28 mouse cellular contexts compared by ENCODE assay signal in genomic region chr8:3389506-3389905, GRCm38 (mm10). TPM values are rescaled to one million over a fixed set of nuclear protein-coding genes. Genes with fewer than 3 reads are reported as not detected.
"Had no signal": no experiment of that assay in that cellular context is flagged by ENCODE, and none has a peak within 500 bp of the region (broad histone marks: within the 10 kb centered on the region; RNA-seq: fewer than 3 reads in every experiment).

No protein-coding gene starts in this region.

- H3K27ac ChIP-seq: embryonic facial prominence, embryonic 10.5 days; embryonic facial prominence, embryonic 12.5 days; embryonic facial prominence, embryonic 13.5 days; embryonic facial prominence, embryonic 15.5 days; forebrain, embryonic 10.5 days; forebrain, embryonic 12.5 days; forebrain, embryonic 13.5 days; forebrain, embryonic 15.5 days; gastrocnemius, adult 2 months; heart, adult 2 months; heart, embryonic 10.5 days had no signal

- DNase-seq: cerebellum, postnatal 10 days; cerebellum, postnatal 14 days; cerebellum, postnatal 25 days; cerebellum, postnatal 36 days; embryo, embryonic 11 days; forebrain, postnatal 0 days; gastrocnemius, adult 2 months; gastrocnemius, postnatal 10 days; gastrocnemius, postnatal 14 days; gastrocnemius, postnatal 25 days; gastrocnemius, postnatal 36 days; heart, adult 11 months; heart, adult 18-20 months; heart, adult 2 months had no signal

- H3K36me3 ChIP-seq: embryonic facial prominence, embryonic 10.5 days; embryonic facial prominence, embryonic 12.5 days; embryonic facial prominence, embryonic 13.5 days; embryonic facial prominence, embryonic 15.5 days; forebrain, embryonic 10.5 days; forebrain, embryonic 12.5 days; forebrain, embryonic 15.5 days; heart, embryonic 10.5 days had no signal

- H3K27me3 ChIP-seq: embryonic facial prominence, embryonic 12.5 days; embryonic facial prominence, embryonic 13.5 days; embryonic facial prominence, embryonic 15.5 days; forebrain, embryonic 12.5 days; forebrain, embryonic 13.5 days; forebrain, embryonic 15.5 days had no signal

- H3K4me3 ChIP-seq: embryonic facial prominence, embryonic 10.5 days; embryonic facial prominence, embryonic 12.5 days; embryonic facial prominence, embryonic 13.5 days; embryonic facial prominence, embryonic 15.5 days; erythroblast, embryonic 14.5 days; forebrain, embryonic 10.5 days; forebrain, embryonic 12.5 days; forebrain, embryonic 13.5 days; forebrain, embryonic 15.5 days; gastrocnemius, adult 2 months; heart, adult 2 months; heart, embryonic 10.5 days had no signal

- H3K9ac ChIP-seq: embryonic facial prominence, embryonic 12.5 days; embryonic facial prominence, embryonic 13.5 days; embryonic facial prominence, embryonic 15.5 days; forebrain, embryonic 12.5 days; forebrain, embryonic 13.5 days; forebrain, embryonic 15.5 days; forebrain, postnatal 0 days had no signal

RNA-seq across cellular contexts. Expression of gene A430078G23Rik, which starts 36.3 kb away (rescaled TPM):
- total RNA-seq: forebrain, postnatal 0 days; gastrocnemius, adult 2 months; gastrocnemius, adult 8-10 months had no signal
- polyA plus RNA-seq: cortical plate, adult 2 months; embryonic facial prominence, embryonic 11.5 days; embryonic facial prominence, embryonic 12.5 days; embryonic facial prominence, embryonic 13.5 days; erythroblast, embryonic 14.5 days; forebrain, embryonic 10.5 days; forebrain, embryonic 11.5 days; forebrain, postnatal 0 days had no signal
